Mouse (Mus musculus) myocyte (in vitro differentiated cells): ENCODE data around the gene Nr2e1.

Experiments
- E2F4 ChIP-seq: IDR thresholded peaks from one replicate; pipeline ENCODE4 v1.6.1; 2011; ENCODE audit warnings: mild to moderate bottlenecking, control low read depth, moderate library complexity; ENCODE audit not compliant: insufficient read depth
- MYOD1 ChIP-seq, 3 experiments: IDR thresholded peaks; one replicate each; pipeline ENCODE4 v1.6.1; 2011; ENCODE audit warnings: control low read depth in 2 of 3, low read depth in 2 of 3, mild to moderate bottlenecking in 2 of 3, moderate library complexity in 1 of 3; ENCODE audit not compliant: insufficient read length in 2 of 3, control insufficient read depth in 1 of 3
- MYOG ChIP-seq, 3 experiments: IDR thresholded peaks; one replicate each; pipeline ENCODE4 v1.6.1; 2011; ENCODE audit warnings: control low read depth in 2 of 3, low read depth in 2 of 3, mild to moderate bottlenecking in 2 of 3; ENCODE audit not compliant: insufficient read length in 2 of 3, control insufficient read depth in 1 of 3, insufficient read depth in 1 of 3
- POLR2A ChIP-seq: IDR thresholded peaks from one replicate; pipeline ENCODE4 v1.6.1; 2011; ENCODE audit warnings: low read depth, mild to moderate bottlenecking, control low read depth, moderate library complexity; ENCODE audit not compliant: insufficient read length
- SRF ChIP-seq: IDR thresholded peaks from one replicate; pipeline ENCODE4 v1.6.1; 2011; ENCODE audit warnings: low read depth; ENCODE audit not compliant: control insufficient read depth, insufficient read length
- TCF12 ChIP-seq: IDR thresholded peaks from one replicate; pipeline ENCODE4 v1.6.1; 2011; ENCODE audit warnings: mild to moderate bottlenecking, control low read depth; ENCODE audit not compliant: poor library complexity, insufficient read depth, severe bottlenecking
- USF1 ChIP-seq: IDR thresholded peaks from one replicate; pipeline ENCODE4 v1.6.1; 2011; ENCODE audit warnings: low read depth, mild to moderate bottlenecking, control low read depth, moderate library complexity

GRCm38 (mm10) chr10:42591993-42592686 is 8.7 kb upstream of the Nr2e1 start:
- TF ChIP-seq E2F4 (no peak), POLR2A (no peak), USF1 (no peak), MYOG (IDR thresholded peaks at IDR 0.05; ENCODE audit: control insufficient read depth in 1 of 3, insufficient read depth in 1 of 3, insufficient read length in 2 of 3, low read depth in 2 of 3) (no peak), SRF (no peak), TCF12 (no peak), MYOD1 (IDR thresholded peaks at IDR 0.05; ENCODE audit: control insufficient read depth in 1 of 3, insufficient read length in 2 of 3, low read depth in 2 of 3) (no peak)
